Mouse (Mus musculus) MEL (cell line): ENCODE data around the gene Med9. TPM values are rescaled to one million over a fixed set of nuclear protein-coding genes. Genes with fewer than 3 reads are reported as not detected.

ENCODE experiments used
- DNase-seq: peaks from one replicate; pipeline ENCODE4 v3.0.0; 2011; ENCODE audit warnings: low read depth, low spot score
- H3K27ac ChIP-seq: 2 replicates; pipeline ENCODE4 v1.5.1; 2012; ENCODE audit warnings: low read depth, mild to moderate bottlenecking, control low read depth, low read length, moderate library complexity; ENCODE audit not compliant: control insufficient read depth
- H3K27me3 ChIP-seq, 2 experiments: fragments of 150-350 bp in 1 of 2; sonication (generic) in 1 of 2; 2 replicates each; pipeline ENCODE4 v1.6.1; 2012; ENCODE audit warnings: low read length in 2 of 2, mild to moderate bottlenecking in 2 of 2, improper control_type of control experiment in 1 of 2, moderate library complexity in 1 of 2; ENCODE audit not compliant: insufficient read depth in 2 of 2, control insufficient read depth in 1 of 2
- H3K36me3 ChIP-seq, 2 experiments: 2 replicates each; pipeline ENCODE4 v1.6.1; 2012 to 2014; ENCODE audit warnings: low read length in 2 of 2, improper control_type of control experiment in 1 of 2, inconsistent platforms in 1 of 2, mild to moderate bottlenecking in 1 of 2; ENCODE audit not compliant: insufficient read depth in 2 of 2, control insufficient read depth in 1 of 2
- H3K4me1 ChIP-seq, 2 experiments: fragments of 150-350 bp in 1 of 2; sonication (generic) in 1 of 2; 2 replicates each; pipeline ENCODE4 v1.6.1; 2012; ENCODE audit warnings: low read length in 2 of 2, improper control_type of control experiment in 1 of 2, mild to moderate bottlenecking in 1 of 2; ENCODE audit not compliant: insufficient read depth in 2 of 2, control insufficient read depth in 1 of 2
- H3K4me3 ChIP-seq, 2 experiments: fragments of 150-350 bp in 1 of 2; sonication (generic) in 1 of 2; 2 replicates each; pipeline ENCODE4 v1.5.1; 2012; ENCODE audit warnings: low read depth in 2 of 2, low read length in 2 of 2, mild to moderate bottlenecking in 2 of 2, moderate library complexity in 2 of 2, control low read depth in 1 of 2, improper control_type of control experiment in 1 of 2; ENCODE audit not compliant: control insufficient read depth in 1 of 2, insufficient read depth in 1 of 2
- H3K79me2 ChIP-seq: 2 replicates; pipeline ENCODE4 v1.6.1; 2012; ENCODE audit warnings: mild to moderate bottlenecking, low read length, moderate library complexity; ENCODE audit not compliant: control insufficient read depth, poor library complexity, insufficient read depth
- H3K9ac ChIP-seq: 2 replicates; pipeline ENCODE4 v1.6.1; 2012; ENCODE audit warnings: low read depth, mild to moderate bottlenecking, control low read depth, low read length, moderate library complexity; ENCODE audit not compliant: control insufficient read depth, poor library complexity, severe bottlenecking
- H3K9me3 ChIP-seq: fragments of 150-350 bp; sonication (generic); replicated peaks from 2 replicates; pipeline ENCODE4 v1.6.1; 2012; ENCODE audit warnings: mild to moderate bottlenecking, low read length, improper control_type of control experiment, moderate library complexity; ENCODE audit not compliant: insufficient read depth
- CHD1 ChIP-seq: IDR thresholded peaks from 2 replicates; pipeline ENCODE4 v1.6.1; 2012; ENCODE audit warnings: low read depth, mild to moderate bottlenecking, inconsistent platforms, low read length, improper control_type of control experiment
- CHD2 ChIP-seq: IDR thresholded peaks from 2 replicates; pipeline ENCODE4 v1.6.1; 2011; ENCODE audit warnings: low read length, improper control_type of control experiment
- CTCF ChIP-seq, 3 experiments: IDR thresholded peaks in 2 of 3; conservative IDR thresholded peaks in 1 of 3; 2 replicates each; pipeline ENCODE4 v1.5.1; 2011 to 2012; ENCODE audit warnings: low read length in 3 of 3, low read depth in 2 of 3, mild to moderate bottlenecking in 2 of 3, improper control_type of control experiment in 1 of 3, inconsistent platforms in 1 of 3, mixed read lengths in 1 of 3, moderate library complexity in 1 of 3; ENCODE audit not compliant: control insufficient read depth in 1 of 3, insufficient read depth in 1 of 3, poor library complexity in 1 of 3, severe bottlenecking in 1 of 3
- E2F4 ChIP-seq: IDR thresholded peaks from 2 replicates; pipeline ENCODE4 v1.6.1; 2011; ENCODE audit warnings: low read depth, low read length, improper control_type of control experiment, borderline replicate concordance
- EP300 ChIP-seq, 2 experiments: IDR thresholded peaks; 2 replicates each; pipeline ENCODE4 v1.6.1; 2011; ENCODE audit warnings: improper control_type of control experiment in 2 of 2, low read length in 2 of 2, low read depth in 1 of 2, mild to moderate bottlenecking in 1 of 2
- ETS1 ChIP-seq: IDR thresholded peaks from 2 replicates; pipeline ENCODE4 v1.6.1; 2012; ENCODE audit warnings: low read depth, mild to moderate bottlenecking, inconsistent platforms, low read length, improper control_type of control experiment, moderate library complexity
- GABPA ChIP-seq: IDR thresholded peaks from 2 replicates; pipeline ENCODE4 v1.6.1; 2012; ENCODE audit warnings: low read depth, mild to moderate bottlenecking, inconsistent platforms, low read length, improper control_type of control experiment, moderate library complexity
- GATA1 ChIP-seq: IDR thresholded peaks from 2 replicates; pipeline ENCODE4 v1.6.1; 2011; ENCODE audit warnings: low read depth, low read length, improper control_type of control experiment
- HCFC1 ChIP-seq: IDR thresholded peaks from 2 replicates; pipeline ENCODE4 v1.6.1; 2012; ENCODE audit warnings: low read depth, mild to moderate bottlenecking, inconsistent platforms, low read length, improper control_type of control experiment, moderate library complexity
- JUND ChIP-seq: IDR thresholded peaks from 2 replicates; pipeline ENCODE4 v1.6.1; 2011; ENCODE audit warnings: low read depth, mild to moderate bottlenecking, improper control_type of control experiment, low read length
- KAT2A ChIP-seq: conservative IDR thresholded peaks from 2 replicates; pipeline ENCODE4 v1.6.1; 2012; ENCODE audit warnings: low read depth, low read length, improper control_type of control experiment, inconsistent platforms
- MAFK ChIP-seq: IDR thresholded peaks from 2 replicates; pipeline ENCODE4 v1.6.1; 2011; ENCODE audit warnings: low read depth, mild to moderate bottlenecking, low read length, improper control_type of control experiment, borderline replicate concordance
- MAX ChIP-seq: IDR thresholded peaks from 2 replicates; pipeline ENCODE4 v1.6.1; 2011; ENCODE audit warnings: low read length, improper control_type of control experiment
- MAZ ChIP-seq: IDR thresholded peaks from 2 replicates; pipeline ENCODE4 v1.6.1; 2012; ENCODE audit warnings: low read depth, mild to moderate bottlenecking, inconsistent platforms, low read length, improper control_type of control experiment
- MEF2A ChIP-seq: IDR thresholded peaks from 2 replicates; pipeline ENCODE4 v1.6.1; 2014; ENCODE audit warnings: low read depth, mild to moderate bottlenecking, inconsistent platforms, low read length, improper control_type of control experiment; ENCODE audit not compliant: poor library complexity, insufficient replicate concordance, severe bottlenecking; ENCODE audit errors: extremely low read depth
- MYC ChIP-seq: IDR thresholded peaks from 2 replicates; pipeline ENCODE4 v1.6.1; 2011; ENCODE audit warnings: low read depth, mild to moderate bottlenecking, low read length, improper control_type of control experiment, moderate library complexity
- NELFE ChIP-seq: IDR thresholded peaks from 2 replicates; pipeline ENCODE4 v1.6.1; 2011; ENCODE audit warnings: low read depth, low read length, improper control_type of control experiment
- NRF1 ChIP-seq: IDR thresholded peaks from 2 replicates; pipeline ENCODE4 v1.6.1; 2014; ENCODE audit warnings: low read depth, mild to moderate bottlenecking, inconsistent platforms, low read length, improper control_type of control experiment, moderate library complexity; ENCODE audit not compliant: poor library complexity, insufficient read depth, severe bottlenecking
- POLR2A ChIP-seq, 2 experiments: IDR thresholded peaks; 2 replicates each; pipeline ENCODE4 v1.6.1; 2011 to 2012; ENCODE audit warnings: low read length in 2 of 2, mild to moderate bottlenecking in 2 of 2, control low read depth in 1 of 2, improper control_type of control experiment in 1 of 2, low read depth in 1 of 2, moderate library complexity in 1 of 2; ENCODE audit not compliant: control insufficient read depth in 1 of 2, insufficient read depth in 1 of 2, poor library complexity in 1 of 2
- POLR2AphosphoS2 ChIP-seq: IDR thresholded peaks from 2 replicates; pipeline ENCODE4 v1.6.1; 2011; ENCODE audit warnings: low read length, improper control_type of control experiment
- RAD21 ChIP-seq: IDR thresholded peaks from 2 replicates; pipeline ENCODE4 v1.6.1; 2011; ENCODE audit warnings: mild to moderate bottlenecking, low read depth, low read length, improper control_type of control experiment
- RCOR1 ChIP-seq: IDR thresholded peaks from 2 replicates; pipeline ENCODE4 v1.6.1; 2012; ENCODE audit warnings: low read depth, mild to moderate bottlenecking, inconsistent platforms, low read length, improper control_type of control experiment
- SMC3 ChIP-seq: IDR thresholded peaks from 2 replicates; pipeline ENCODE4 v1.6.1; 2011; ENCODE audit warnings: low read depth, low read length, improper control_type of control experiment
- TAL1 ChIP-seq: IDR thresholded peaks from 2 replicates; pipeline ENCODE4 v1.6.1; 2012; ENCODE audit warnings: mild to moderate bottlenecking, inconsistent platforms, low read length, moderate library complexity, mixed read lengths
- TBP ChIP-seq: IDR thresholded peaks from 2 replicates; pipeline ENCODE4 v1.8.0; 2011; ENCODE audit warnings: low read depth, low read length, improper control_type of control experiment
- TCF12 ChIP-seq: IDR thresholded peaks from 2 replicates; pipeline ENCODE4 v1.6.1; 2014; ENCODE audit warnings: low read depth, mild to moderate bottlenecking, inconsistent platforms, low read length, improper control_type of control experiment, moderate library complexity
- UBTF ChIP-seq: IDR thresholded peaks from 2 replicates; pipeline ENCODE4 v1.6.1; 2012; ENCODE audit warnings: low read depth, mild to moderate bottlenecking, inconsistent platforms, low read length, improper control_type of control experiment, moderate library complexity, borderline replicate concordance; ENCODE audit not compliant: insufficient read depth
- USF1 ChIP-seq: IDR thresholded peaks from 2 replicates; pipeline ENCODE4 v1.6.1; 2014; ENCODE audit warnings: low read depth, mild to moderate bottlenecking, inconsistent platforms, low read length, improper control_type of control experiment, moderate library complexity
- USF2 ChIP-seq, 2 experiments: IDR thresholded peaks; 2 replicates each; pipeline ENCODE4 v1.6.1; 2011 to 2012; ENCODE audit warnings: improper control_type of control experiment in 2 of 2, low read length in 2 of 2, borderline replicate concordance in 1 of 2, inconsistent platforms in 1 of 2, low read depth in 1 of 2, mild to moderate bottlenecking in 1 of 2; ENCODE audit not compliant: insufficient read depth in 1 of 2
- ZC3H11A ChIP-seq: IDR thresholded peaks from 2 replicates; pipeline ENCODE4 v1.6.1; 2012; ENCODE audit warnings: low read depth, mild to moderate bottlenecking, inconsistent platforms, low read length, improper control_type of control experiment
- ZNF384 ChIP-seq: IDR thresholded peaks from 2 replicates; pipeline ENCODE4 v1.6.1; 2012; ENCODE audit warnings: low read depth, mild to moderate bottlenecking, inconsistent platforms, low read length, improper control_type of control experiment
- polyA plus RNA-seq, 2 experiments: library from polyadenylated mRNA; stranded (reverse) in 1 of 2; unstranded in 1 of 2; fragments of >175 nt in 1 of 2; fragments of >200 nt in 1 of 2; gene quantifications; 2 replicates each; pipeline versions ENCODE4 v1.2.1 to v1.2.4; 2012; ENCODE audit warnings: low replicate concordance in 2 of 2, low read depth in 1 of 2; ENCODE audit not compliant: insufficient read length in 2 of 2, insufficient read depth in 1 of 2, missing spikeins in 1 of 2
- total RNA-seq: library from RNA; depleted of rRNA; stranded (reverse); fragments of 300-350 nt; gene quantifications from 2 replicates; pipeline ENCODE4 v1.2.3, GENCODE M21; 2012

Med9 gene
- total and polyA plus RNA-seq, 3 experiments, result 46.8 to 48.4 TPM; not detected in 1

DNA sequence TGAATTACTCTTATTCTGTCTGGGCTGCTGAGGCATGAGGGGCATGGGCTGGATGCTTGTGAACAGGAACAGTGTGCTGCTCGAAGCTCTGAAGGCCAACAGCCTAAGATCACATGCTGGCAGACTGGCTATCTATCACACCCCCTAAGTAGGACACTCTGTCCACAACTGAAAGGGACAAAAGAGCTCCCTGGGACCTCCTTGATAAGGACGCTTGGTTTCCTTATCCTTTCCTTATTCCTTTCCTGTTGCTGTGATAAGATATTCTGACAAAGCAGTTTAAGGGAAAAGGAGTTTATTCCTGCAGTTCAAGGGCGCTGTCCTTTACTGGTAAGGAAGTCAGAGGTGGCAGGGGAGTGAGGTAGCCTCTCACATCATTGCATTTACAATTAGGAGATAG, 7.4 kb upstream of the Med9 start:
- TF ChIP-seq TCF12 (peak; percentile 49; the same call in 1 of the 2 replicates), TAL1 (peak; percentile 55), GATA1 (peak; percentile 58; the same call in 1 of the 2 replicates), TBP (no peak), EP300 (IDR thresholded peaks at IDR 0.05; ENCODE audit: low read depth in 1 of 2, low read length in 2 of 2) (peak; percentile 64 to 86; a peak in 3 of 4 replicates)
- H3K27me3 ChIP-seq, result no peaks in the 10 kb centered on the region
- no peaks in the 10 kb centered on the region for H3K79me2 ChIP-seq
- peak; percentile 47 for DNase-seq
- peaks cover 0 to 23% of the 10 kb centered on the region in 2 experiments; a peak in 2 of 4 replicates for H3K36me3 ChIP-seq
- no peak overlapping the region for H3K9ac ChIP-seq
- H3K4me3 ChIP-seq, result no peak overlapping the region
- H3K4me1 ChIP-seq, result peaks cover 11 to 34% of the 10 kb centered on the region in 2 experiments
- peak overlapping the region; percentile 13; the same call in 1 of the 2 replicates for H3K27ac ChIP-seq
- H3K9me3 ChIP-seq, result no peaks in the 10 kb centered on the region

DNA sequence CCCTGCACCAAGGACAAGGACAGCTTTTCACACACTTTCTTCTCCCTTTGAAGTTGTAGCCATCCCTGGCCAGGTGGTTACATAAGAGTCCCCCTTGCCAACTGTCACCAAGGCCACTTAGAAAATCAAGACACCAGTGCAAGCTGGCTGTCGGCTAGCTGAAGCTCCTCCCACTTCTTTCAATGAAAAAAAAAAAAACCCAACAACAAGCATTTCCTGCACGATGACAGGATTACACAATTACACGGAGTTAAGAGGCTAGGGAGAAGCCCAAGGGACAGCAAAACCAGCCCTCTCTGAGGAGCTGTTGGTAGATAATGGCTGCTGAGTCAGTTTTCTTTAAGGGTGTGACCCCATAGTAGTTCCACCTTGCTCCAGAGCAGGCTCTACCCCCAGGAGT, 6.6 kb upstream of the Med9 start:
- no peaks in the 10 kb centered on the region for H3K27me3 ChIP-seq
- peak; percentile 89 for DNase-seq
- H3K9ac ChIP-seq, result peak overlapping the region; percentile 5; the same call in 1 of the 2 replicates
- H3K4me1 ChIP-seq, result peaks cover 11 to 34% of the 10 kb centered on the region in 2 experiments
- peaks cover 0 to 23% of the 10 kb centered on the region in 2 experiments; a peak in 2 of 4 replicates for H3K36me3 ChIP-seq
- H3K27ac ChIP-seq, result peak overlapping the region; percentile 29
- no peaks in the 10 kb centered on the region for H3K9me3 ChIP-seq
- H3K4me3 ChIP-seq, result no peak overlapping the region; a peak in 1 of 4 replicates
- no peaks in the 10 kb centered on the region for H3K79me2 ChIP-seq
- TF ChIP-seq CHD2, result no peak
- no peak for TF ChIP-seq POLR2AphosphoS2
- TF ChIP-seq JUND, result no peak
- TF ChIP-seq TBP, result peak; percentile 49; the same call in 1 of the 2 replicates
- TF ChIP-seq HCFC1, result no peak
- no peak for TF ChIP-seq KAT2A
- peak; percentile 80; the same call in 1 of the 2 replicates for TF ChIP-seq MAFK
- TF ChIP-seq RCOR1, result 0 out of 2 replicates have a peak, but pooled peaks have one; percentile 12
- 0 out of 2 replicates have a peak, but pooled peaks have one; percentile 15 for TF ChIP-seq TCF12
- TF ChIP-seq GATA1, result peak; percentile 54
- TF ChIP-seq POLR2A (IDR thresholded peaks at IDR 0.05; ENCODE audit: control insufficient read depth in 1 of 2, insufficient read depth in 1 of 2, low read depth in 1 of 2, low read length in 2 of 2, poor library complexity in 1 of 2), result no peak; a peak in 1 of 4 replicates
- no peak for TF ChIP-seq SMC3
- no peak for TF ChIP-seq MEF2A
- 0 out of 2 replicates have a peak, but pooled peaks have one; percentile 40 for TF ChIP-seq MYC
- TF ChIP-seq MAX, result no peak
- TF ChIP-seq CTCF (IDR thresholded peaks at IDR 0.05 in 2 of 3, conservative IDR thresholded peaks at IDR 0.05 in 1 of 3; ENCODE audit: control insufficient read depth in 1 of 3, insufficient read depth in 1 of 3, low read depth in 2 of 3, low read length in 3 of 3, poor library complexity in 1 of 3, severe bottlenecking in 1 of 3), result no peak
- no peak for TF ChIP-seq USF1
- no peak for TF ChIP-seq GABPA
- no peak for TF ChIP-seq ZC3H11A
- no peak for TF ChIP-seq NRF1
- no peak for TF ChIP-seq UBTF
- no peak for TF ChIP-seq USF2 (IDR thresholded peaks at IDR 0.05; ENCODE audit: borderline replicate concordance in 1 of 2, insufficient read depth in 1 of 2, low read depth in 1 of 2, low read length in 2 of 2)
- TF ChIP-seq NELFE, result no peak
- TF ChIP-seq ZNF384, result peak; percentile 97
- TF ChIP-seq ETS1, result peak; percentile 69
- no peak for TF ChIP-seq MAZ
- TF ChIP-seq CHD1, result no peak
- TF ChIP-seq RAD21, result no peak
- TF ChIP-seq E2F4, result no peak
